Mouse (Mus musculus) right cerebral cortex, postnatal 14 days (tissue): ENCODE measurements around the gene B3galnt2.
A peak's percentile ranks its signal among the peaks of the same experiment; 100 is the strongest.
"Not testable (repeated sequence)": the region's sequence is repeated elsewhere in the genome, so short reads cannot be mapped to it uniquely, and the experiment has no call there.

ENCODE experiments used
- DNase-seq: peaks from one replicate; pipeline ENCODE4 v3.0.0; 2022

B3galnt2 gene

GRCm38 (mm10) chr13:13953874-13954832 is at the start of gene B3galnt2:
TSS of gene B3galnt2 (plus strand) at chr13:13954469.
- peak; percentile 92 for DNase-seq

DNA sequence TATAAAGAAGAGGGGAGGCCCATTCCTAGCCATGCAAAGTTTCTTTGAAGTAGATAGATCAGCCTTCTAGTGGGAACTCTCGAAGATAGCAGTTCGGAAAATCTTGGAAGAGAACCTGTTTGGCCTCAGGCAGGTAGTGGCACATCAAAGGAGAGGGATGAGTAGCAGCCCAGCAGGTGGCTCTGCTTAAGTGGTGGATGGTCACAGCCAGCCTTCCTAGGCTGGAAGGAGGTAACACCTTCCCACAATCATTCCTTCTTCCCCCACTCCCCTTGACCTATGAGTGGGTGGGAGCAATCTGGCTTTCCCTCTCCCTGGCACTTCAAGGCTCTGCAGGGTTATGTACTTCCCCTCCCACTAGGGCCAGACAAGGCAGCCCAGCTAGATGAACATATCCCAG is 42.9 kb upstream of the B3galnt2 start:
- no peak for DNase-seq

DNA sequence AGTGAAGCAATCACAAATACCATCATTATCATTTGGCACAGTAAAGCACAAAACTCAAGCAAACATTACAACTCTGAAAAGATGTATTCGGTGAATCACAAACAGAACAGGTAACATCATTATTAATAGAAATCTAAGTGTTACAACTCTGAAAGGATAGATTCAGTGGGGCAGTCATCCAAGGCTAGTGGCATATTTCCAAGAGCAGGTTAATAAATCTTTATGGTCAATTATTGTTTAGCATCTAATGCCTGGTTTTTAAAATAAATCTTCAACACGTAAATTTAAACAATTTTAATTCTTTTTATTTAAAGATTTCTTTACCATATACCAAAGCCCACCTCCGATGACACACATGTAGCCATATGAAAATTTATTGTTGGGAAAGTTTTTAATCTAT is 34.9 kb upstream of the B3galnt2 start:
- no peak for DNase-seq

DNA sequence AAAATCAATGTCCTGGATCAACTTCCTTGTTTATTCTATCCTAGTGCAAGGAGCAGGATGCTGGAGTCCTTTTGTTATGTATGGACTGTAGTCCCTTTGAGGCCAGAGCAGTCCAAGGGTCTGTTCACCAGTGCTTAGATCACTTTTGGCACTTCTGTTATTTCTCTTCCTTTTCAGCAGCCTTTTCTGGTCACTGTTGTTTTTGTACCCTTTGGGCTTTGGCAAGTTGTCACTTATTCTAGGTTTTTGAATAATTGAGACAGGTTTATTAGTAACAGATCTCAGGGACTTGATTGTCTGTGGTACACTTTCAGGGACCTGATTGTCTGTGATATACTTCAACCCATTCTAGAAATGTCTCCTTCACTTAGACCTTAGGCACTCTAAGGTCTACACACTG is 31.7 kb upstream of the B3galnt2 start:
- DNase-seq = no peak

DNA sequence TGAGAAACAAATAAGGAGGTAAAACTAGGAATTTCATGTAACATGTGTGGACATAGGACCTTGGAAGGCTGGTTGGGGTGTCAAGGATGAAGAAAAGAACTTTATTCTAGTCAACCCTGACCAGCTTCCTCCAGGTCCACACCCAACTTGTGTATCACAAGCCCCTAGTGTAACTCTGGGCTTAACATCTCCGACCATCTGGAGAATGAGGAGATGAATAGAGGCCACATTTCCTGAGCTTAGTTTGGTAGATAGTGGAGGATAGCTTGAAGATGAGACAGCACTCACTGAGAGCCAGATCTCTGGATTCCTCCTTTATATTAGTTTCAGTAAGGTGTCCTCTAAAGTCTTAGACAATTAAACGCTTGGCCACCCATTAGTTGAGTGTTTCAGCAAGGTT is 24.3 kb upstream of the B3galnt2 start:
- no peak for DNase-seq

DNA sequence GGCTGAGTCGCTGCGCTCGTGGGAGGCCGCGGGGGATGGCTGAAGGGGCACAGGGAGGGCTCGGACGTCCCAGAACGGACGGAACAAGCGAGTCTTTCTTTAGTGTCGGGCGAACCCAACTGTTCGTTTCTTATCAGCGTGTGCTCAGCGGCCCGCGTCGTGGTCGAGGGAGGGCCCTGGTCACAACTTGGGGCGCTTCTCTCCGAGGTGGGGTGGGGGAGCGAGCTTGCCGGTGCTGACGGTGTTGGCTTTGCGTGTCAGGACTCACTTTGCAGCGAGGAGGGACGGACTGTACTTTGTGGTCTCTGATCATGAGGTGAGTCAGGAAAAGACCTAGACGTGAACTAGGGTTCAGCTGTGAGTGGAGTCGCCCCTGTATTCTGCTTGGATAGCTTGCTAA is 662 bp downstream of the B3galnt2 start:
- peak; percentile 33 for DNase-seq

- DNase-seq = no peak
Observed at GRCm38 (mm10) chr13:13956686-13957085, 2.4 kb downstream of the B3galnt2 start.

- DNase-seq = no peak
Observed at GRCm38 (mm10) chr13:13960211-13960610, 5.9 kb downstream of the B3galnt2 start.

GRCm38 (mm10) chr13:13961046-13961445 is 6.8 kb downstream of the B3galnt2 start:
- DNase-seq = no peak

DNA sequence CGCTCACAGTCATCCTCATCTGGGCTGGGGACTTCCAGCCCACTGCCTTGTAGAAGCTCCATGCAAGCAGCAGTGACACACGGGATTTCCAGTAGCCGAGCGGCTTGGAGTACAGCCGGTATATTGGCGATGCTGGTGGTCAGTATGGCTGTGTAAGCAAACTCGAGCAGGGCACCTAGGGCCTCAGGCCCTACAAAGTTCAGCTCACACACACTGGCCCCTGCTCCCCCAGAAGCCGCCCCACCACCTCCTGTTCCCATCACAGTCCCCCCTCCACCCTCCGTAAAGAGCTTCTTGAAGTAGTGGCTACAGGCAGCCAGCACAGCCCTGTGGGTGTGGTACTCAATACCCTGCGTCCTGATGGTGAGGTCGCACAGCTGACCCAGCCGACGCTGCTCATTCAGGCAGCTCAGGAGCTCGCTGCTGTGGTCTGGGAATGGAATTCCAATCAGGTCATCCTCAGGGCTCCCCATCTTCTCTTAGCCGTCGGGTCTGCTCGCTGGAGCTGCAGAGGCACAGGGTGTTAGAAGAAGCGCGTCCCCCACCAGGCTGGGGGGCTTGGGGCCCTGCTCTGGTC is 11.2 kb downstream of the B3galnt2 start:
- DNase-seq = no peak

- no peak for DNase-seq
Observed at GRCm38 (mm10) chr13:13966172-13966571, 11.9 kb downstream of the B3galnt2 start.

- DNase-seq = no peak
Observed at GRCm38 (mm10) chr13:13968629-13969111, 14.4 kb downstream of the B3galnt2 start.

DNA sequence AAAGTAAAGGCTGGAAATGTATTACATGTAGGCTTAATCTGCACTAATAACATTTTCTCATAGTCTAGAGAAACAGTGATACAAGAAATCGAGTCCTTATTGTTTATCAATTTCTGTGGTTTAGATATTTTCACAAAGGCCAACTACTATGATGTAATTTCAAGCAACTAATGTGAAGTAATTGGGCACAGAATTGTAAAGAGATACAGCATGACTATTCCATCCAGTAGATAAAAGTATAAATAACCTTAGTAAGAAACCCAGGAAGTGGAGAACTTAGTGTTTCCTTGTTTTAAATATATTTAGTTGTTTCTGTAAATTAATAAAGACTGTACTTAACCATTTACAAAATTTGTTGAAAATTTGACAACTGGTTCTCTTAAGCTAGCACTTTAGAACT is 15.5 kb downstream of the B3galnt2 start:
- DNase-seq = no peak

GRCm38 (mm10) chr13:13981842-13982241 is 27.6 kb downstream of the B3galnt2 start:
- not testable (repeated sequence) for DNase-seq

DNA sequence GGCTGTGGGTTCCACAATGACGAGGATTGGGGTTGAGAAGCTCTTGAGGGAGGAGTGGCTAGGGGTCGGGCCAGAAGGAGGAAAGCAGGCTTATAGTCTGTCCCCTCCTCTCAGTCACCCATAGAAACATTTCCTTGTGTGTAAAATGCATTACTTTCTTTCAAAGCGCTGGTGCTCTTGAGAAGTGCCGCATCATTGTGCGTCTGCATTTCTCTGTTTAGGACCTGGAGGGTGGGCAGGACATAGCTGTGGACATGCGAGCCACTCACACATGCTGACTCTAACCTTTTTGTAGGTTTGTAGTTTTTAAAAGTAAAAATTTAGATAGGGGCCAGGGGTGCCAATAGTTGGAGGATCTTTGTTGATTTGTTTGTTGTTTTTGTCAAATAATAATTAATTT is 29.3 kb downstream of the B3galnt2 start:
- DNase-seq = no peak

DNA sequence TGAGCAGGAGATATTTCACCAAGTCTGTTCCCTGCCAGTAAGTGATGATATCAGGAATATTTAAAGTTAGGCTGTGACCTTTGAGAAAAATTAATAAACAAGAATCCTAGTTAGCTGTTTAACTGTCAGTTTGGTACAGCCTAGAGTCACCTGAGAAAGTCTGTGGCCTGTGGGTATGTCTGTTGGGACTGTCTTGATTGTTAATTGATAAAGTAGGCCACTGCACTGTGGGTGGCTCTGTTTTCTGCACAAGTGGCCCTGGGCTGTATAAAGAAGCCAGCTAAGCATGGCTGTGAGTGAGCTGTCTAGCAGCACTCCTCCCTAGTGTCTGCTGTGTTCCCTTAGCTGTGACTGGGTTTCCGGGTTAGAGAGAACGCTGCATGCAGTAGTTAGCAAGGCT is 34.9 kb downstream of the B3galnt2 start:
- DNase-seq = no peak

GRCm38 (mm10) chr13:13990391-13990790 is 36.1 kb downstream of the B3galnt2 start:
- no peak for DNase-seq

DNA sequence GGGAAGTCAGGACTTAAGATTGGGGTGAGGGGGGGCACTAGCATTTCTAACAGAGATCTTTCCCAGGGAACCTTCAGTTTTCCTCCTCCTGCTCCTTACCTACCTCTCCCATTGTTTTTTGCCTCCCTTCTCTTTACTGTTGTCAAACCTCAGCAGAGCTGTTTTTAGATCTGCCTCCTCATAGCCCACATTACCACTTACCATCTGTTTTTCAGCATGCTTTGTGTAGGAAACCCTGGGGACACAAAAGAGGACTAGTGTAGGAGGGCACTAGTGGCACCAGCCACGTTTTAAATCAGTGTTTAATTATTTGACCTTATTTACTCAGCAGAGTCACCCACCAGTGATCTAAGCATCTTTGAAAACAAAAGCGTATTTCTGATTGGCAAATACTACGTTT is 38.8 kb downstream of the B3galnt2 start:
- no peak for DNase-seq

DNA sequence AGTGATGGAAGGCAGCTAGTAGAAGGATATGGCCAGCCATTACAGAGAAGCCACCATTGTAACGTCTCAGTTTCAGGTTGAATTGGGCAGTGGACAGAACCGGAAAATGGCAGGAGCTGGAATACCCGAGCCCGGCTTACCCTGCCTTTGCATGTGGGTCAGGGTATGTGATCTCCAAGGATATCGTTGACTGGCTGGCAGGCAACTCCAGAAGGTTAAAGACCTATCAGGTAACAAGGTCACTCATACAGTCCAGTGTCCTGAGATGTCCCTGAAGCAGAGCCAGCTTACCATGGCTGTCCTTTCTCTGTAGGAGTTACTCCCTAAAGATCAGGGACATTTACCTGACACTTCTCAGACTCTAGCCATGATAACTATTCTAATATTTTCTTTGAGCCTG is 40.8 kb downstream of the B3galnt2 start:
- DNase-seq = no peak

GRCm38 (mm10) chr13:13997476-13997875 is 43.2 kb downstream of the B3galnt2 start:
- no peak for DNase-seq

- no peak for DNase-seq
Observed at GRCm38 (mm10) chr13:14002706-14003105, 48.4 kb downstream of the B3galnt2 start.

DNA sequence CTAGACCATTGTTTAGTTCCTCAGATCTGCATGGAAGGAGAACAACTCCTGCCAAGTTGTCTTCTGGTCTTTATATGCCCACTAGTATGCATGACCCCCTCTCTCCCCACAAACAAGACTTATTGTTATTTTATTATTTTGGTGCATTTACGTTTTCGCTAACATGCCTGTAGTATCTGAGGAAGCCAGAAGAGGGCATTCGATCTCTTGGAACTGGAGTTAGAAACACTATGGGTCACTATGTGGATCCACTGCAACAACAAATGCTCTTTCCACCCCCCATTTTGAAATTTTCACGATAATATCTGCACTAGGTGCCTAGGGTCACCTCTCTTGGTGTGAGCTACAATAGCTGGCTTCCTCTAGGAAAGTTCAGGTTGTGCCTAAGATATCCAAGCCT is 49.8 kb downstream of the B3galnt2 start:
- DNase-seq = no peak

- DNase-seq = no peak
Observed at GRCm38 (mm10) chr13:14004999-14005398, 50.7 kb downstream of the B3galnt2 start.

DNA sequence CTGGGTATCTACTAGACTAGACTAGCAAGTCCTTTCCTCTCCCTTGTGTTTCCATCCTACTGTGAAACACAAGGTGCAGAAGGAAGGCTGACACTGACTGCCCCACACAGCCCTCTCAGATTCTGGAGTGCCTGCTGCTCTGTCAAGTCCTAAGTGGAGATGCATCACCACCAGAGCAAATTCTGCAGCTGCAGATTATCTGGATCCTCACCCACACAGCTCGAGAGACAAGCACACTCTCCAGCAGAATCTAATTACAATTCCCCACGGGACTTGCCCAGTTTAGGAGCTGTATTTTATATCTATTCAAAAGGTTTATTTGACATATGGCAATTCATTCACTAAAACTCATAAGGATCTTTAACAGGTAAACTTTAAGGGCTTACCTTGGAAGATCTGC is 51.8 kb downstream of the B3galnt2 start:
- DNase-seq = no peak
